Mouse (Mus musculus) retina, embryonic 14.5 days (tissue): Measurements from ENCODE around the gene Xpc.
"Not testable (repeated sequence)": the region's sequence is repeated elsewhere in the genome, so short reads cannot be mapped to it uniquely, and the experiment has no call there.

Source experiments
- DNase-seq: peaks from one replicate; pipeline ENCODE4 v3.0.0-alpha.2; 2015; ENCODE audit warnings: low spot score

Xpc gene

GRCm38 (mm10) chr6:91472319-91472718 lies 43.4 kb downstream of the Xpc start:
- DNase-seq = peak; percentile 9

- DNase-seq = not testable (repeated sequence)
These were observed 44.3 kb downstream of the Xpc start for GRCm38 (mm10) chr6:91471427-91471826.

- DNase-seq = no peak
These were observed 45.0 kb downstream of the Xpc start for GRCm38 (mm10) chr6:91470712-91471111.

- DNase-seq = no peak
These were observed 48.6 kb downstream of the Xpc start for GRCm38 (mm10) chr6:91467106-91467505.

GRCm38 (mm10) chr6:91465756-91466155 lies 49.9 kb downstream of the Xpc start:
- no peak for DNase-seq

GRCm38 (mm10) chr6:91459471-91459870 lies 56.2 kb downstream of the Xpc start:
- DNase-seq = peak; percentile 3

GRCm38 (mm10) chr6:91454546-91454945 lies 61.1 kb downstream of the Xpc start:
- no peak for DNase-seq

GRCm38 (mm10) chr6:91452056-91452455 lies 63.6 kb downstream of the Xpc start:
- no peak for DNase-seq

- no peak for DNase-seq
These were observed 66.0 kb downstream of the Xpc start for GRCm38 (mm10) chr6:91449472-91450225.

- DNase-seq = no peak
These were observed 70.4 kb downstream of the Xpc start for GRCm38 (mm10) chr6:91445316-91445715.

GRCm38 (mm10) chr6:91441145-91441662 lies 74.5 kb downstream of the Xpc start:
- DNase-seq = peak; percentile 16

GRCm38 (mm10) chr6:91440474-91441144 lies 75.1 kb downstream of the Xpc start:
- peak; percentile 99 for DNase-seq
